Mouse (Mus musculus) erythroblast, adult 5-6 weeks (primary cell): ENCODE data around the gene Samd4b. TPM values are rescaled to one million over a fixed set of nuclear protein-coding genes. Genes with fewer than 3 reads are reported as not detected.
A peak's percentile ranks its signal among the peaks of the same experiment; 100 is the strongest.

Experiments used
- ATAC-seq: replicated peaks from 2 replicates; pipeline ENCODE4 v1.8.0; 2016; ENCODE audit warnings: moderate number of reproducible peaks, mild to moderate bottlenecking, moderate TSS enrichment, inconsistent platforms; ENCODE audit not compliant: poor library complexity, low FRiP score, severe bottlenecking
- total RNA-seq, 2 experiments: library from RNA; stranded (forward) in 1 of 2; stranded (reverse) in 1 of 2; fragments of 150-400 nt in 1 of 2; fragments of 200-764, 138-1000 nt in 1 of 2; gene quantifications; 2 replicates each; pipeline versions ENCODE4 v1.2.3 to v1.2.4; 2015 to 2017; ENCODE audit warnings: low replicate concordance in 2 of 2

Gene Samd4b
- total RNA-seq, 2 experiments from 2014 or later = 4.8 to 7.3 TPM

- no peak for ATAC-seq
Measured at GRCm38 (mm10) chr7:28593206-28594111, 4.5 kb downstream of the Samd4b start.

- ATAC-seq = no peak
Measured at GRCm38 (mm10) chr7:28591862-28592261, 6.1 kb downstream of the Samd4b start.

DNA sequence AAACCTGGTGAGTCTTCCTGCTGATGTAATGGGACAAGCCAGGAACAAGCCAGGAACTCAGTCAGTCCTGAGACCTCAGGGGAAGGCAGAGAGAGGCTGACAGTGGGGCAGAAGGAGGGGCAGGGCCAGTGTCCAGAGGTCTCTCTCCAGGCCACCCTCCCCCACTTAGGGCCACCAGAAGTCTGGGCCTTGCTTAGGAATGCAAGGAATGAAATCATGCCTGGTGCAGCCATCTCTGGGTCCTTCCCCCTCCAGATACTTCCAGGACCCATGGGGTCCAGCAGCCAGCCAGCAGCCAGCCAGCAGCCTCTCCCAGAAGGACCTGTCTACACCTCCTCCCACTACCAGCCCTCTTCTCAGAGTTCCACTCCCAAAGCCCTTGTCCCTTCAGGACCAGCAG is 10.3 kb downstream of the Samd4b start:
- ATAC-seq = no peak

- no peak for ATAC-seq
Measured at GRCm38 (mm10) chr7:28586663-28587411, 11.1 kb downstream of the Samd4b start.

DNA sequence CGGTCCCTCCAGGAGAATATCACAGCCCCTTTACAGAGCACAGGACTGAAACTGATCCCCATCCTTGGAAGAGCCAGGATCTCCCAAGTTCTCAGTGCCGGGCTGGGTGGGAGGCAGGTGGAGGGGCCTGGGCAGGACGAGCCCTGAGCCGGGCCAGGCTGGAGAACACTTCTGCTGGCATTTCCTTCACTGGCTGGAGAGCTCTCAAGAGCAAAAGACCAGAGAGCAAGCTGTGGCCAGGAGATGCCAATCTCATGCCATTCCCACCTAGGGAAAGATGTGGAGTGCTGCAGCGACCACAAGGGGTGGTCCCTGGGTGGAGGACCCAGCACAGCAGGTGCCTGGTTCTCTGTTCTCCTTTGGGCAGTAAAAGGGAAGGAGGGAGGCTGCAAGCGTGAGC is 12.9 kb downstream of the Samd4b start:
- no peak for ATAC-seq

- peak; percentile 43 for ATAC-seq
Measured at GRCm38 (mm10) chr7:28584468-28584867, 13.5 kb downstream of the Samd4b start.

GRCm38 (mm10) chr7:28583570-28584344 is 14.2 kb downstream of the Samd4b start:
- ATAC-seq = no peak

GRCm38 (mm10) chr7:28582841-28583240 is 15.1 kb downstream of the Samd4b start:
- ATAC-seq = no peak

GRCm38 (mm10) chr7:28581721-28582120 is 16.2 kb downstream of the Samd4b start:
- ATAC-seq = peak; percentile 86

GRCm38 (mm10) chr7:28579826-28580225 is 18.1 kb downstream of the Samd4b start:
- no peak for ATAC-seq

GRCm38 (mm10) chr7:28578543-28579053 is 19.3 kb downstream of the Samd4b start:
- no peak for ATAC-seq

DNA sequence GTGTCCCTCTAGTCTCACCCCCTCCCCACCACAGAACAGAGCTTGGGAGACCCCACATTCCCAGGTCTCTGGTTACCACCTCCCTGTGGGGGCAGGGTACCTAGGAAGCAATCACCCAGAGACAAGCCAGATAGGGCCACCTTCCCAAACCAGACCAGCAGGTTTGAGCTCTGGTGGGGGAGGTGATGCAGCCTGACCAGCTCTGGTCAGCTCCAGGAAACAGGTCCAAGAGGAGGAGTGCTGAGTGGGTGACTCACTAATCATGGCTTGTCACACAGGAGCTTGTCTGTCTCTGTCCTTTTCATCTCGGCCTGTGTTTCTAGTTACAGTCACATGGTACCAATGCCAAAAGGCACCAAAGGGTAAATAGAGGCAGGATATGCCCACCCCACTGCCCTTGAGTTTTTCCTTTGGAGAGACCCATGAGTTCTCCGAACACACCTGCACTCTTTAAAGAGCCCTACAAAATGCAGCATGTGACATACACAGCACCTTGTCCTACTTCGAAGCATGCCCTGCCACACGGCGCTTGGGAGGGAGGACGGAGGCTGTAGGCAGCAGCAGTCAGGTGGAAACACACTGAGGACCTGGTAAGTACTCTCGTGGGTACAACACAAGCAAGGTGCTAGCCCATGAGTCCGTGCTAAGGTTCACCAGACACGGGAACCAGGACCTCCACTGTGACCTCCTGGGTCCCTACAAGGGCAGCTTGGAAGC is 20.0 kb downstream of the Samd4b start:
- no peak for ATAC-seq

- ATAC-seq = peak; percentile 84
Measured at GRCm38 (mm10) chr7:28576271-28576914, 21.6 kb downstream of the Samd4b start.

GRCm38 (mm10) chr7:28575597-28575996 is 22.3 kb downstream of the Samd4b start:
- ATAC-seq = no peak

DNA sequence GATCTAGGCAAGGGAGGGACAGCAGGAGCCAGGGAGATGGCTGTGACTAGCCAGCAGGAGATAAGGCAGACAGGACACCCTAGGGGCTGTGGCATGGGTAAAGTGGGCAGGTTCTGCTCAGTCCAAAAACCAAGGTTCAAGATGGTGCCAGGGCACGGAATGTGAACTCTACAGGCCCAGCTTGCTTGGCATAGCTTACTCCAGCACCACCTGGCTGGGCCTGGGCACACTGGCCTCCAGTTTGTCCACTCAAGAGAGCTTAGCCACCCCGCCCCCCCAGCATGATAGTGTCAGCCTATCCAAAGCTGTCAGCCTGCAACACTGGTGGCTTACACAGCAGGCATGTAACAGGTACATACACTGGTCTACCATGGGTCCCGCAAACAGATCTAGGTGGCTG is 24.7 kb downstream of the Samd4b start:
- no peak for ATAC-seq

DNA sequence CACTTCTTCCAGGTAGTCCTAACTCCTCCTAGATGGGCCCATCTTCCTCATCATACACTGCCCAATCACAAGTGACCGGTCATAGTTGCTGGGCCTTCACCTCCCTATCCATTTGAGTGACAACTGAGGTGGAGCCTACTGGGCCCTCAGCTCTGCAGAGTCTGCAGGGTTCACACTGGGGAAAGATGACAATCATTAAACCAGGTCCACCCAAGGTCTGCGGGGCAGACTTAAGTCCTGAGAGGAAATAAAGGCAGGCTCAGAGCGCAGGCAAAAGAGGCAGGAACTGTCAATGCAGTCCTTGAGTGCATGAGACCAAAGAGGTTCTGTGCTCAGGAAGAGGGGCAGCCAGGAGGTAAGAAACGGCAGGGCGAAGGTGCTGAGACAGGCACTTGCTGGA is 25.3 kb downstream of the Samd4b start:
- ATAC-seq = no peak

DNA sequence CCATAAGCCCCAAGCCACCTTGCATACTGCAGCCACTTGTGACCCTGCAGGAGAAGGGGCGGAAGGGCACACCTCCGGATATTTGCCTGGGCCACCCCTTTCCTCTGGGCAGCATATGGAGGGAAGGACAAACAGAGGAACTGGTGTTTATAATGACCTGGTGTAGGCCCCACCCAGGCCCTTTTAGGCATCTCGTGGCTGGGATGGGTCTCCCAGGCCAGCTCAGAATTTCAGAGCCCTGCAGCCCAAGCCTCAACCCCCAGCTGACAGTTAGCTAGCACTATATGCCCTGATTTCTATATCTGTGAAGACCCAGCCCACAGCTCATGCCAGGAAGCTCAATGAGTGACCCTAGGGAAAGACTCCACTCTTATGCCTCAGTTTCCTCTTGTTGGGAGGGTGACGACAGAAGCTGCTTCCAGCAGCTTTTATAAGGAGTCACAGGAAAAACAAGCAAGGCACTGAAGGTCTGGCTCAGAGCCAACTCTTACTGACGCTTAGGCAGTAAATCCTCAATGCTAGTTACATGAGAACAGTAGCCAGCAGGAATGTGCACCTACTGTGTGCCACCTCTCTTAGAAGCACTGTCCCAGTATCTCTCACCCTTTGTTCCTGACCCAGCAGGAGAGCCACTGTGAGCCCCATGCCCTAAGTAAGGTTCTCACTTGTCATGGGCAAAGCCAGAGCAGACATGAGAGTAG is 26.8 kb downstream of the Samd4b start:
- no peak for ATAC-seq

DNA sequence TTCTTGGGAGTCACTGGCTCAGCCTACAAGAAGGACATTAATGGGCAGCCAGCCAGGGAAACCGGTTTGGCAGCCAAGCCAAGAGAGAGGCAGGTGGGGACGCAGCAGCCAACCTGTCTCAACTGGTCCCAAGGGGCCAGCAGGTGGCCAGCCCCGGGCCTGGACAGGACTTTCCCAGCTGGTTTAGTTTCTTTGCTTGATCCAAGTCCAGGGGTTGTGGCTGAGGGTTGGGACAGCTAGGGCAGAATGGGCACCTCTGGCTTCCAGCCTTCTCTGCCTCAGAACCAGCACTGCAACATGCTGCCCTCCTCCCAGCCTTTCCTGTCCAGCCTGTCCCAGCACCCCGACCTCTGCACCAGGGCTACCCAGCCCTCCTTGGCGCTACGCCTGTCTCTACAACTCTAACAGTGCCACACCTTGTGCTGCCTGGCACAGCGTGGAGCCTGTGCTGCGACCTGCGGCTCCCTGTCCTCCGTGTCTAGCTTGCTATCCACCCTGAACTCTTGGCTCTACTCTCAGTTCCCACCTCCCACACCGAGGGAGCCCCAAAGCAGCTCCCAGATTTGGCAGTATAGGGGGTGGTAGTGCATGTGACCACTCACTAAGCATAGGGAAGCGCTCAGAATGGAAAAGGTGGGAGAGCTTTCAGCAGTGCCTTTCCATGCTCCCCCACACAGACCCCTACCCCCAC is 27.5 kb downstream of the Samd4b start:
- no peak for ATAC-seq
